Mouse (Mus musculus) lung, postnatal 0 days (tissue): ENCODE measurements around the gene Cnot2. TPM values are rescaled to one million over a fixed set of nuclear protein-coding genes. Genes with fewer than 3 reads are reported as not detected.

Experiments used
- ATAC-seq: fragments of 200-750 bp; cut with Nextera tagmentation; 2 replicates; pipeline ENCODE4 v1.8.0; 2017; ENCODE audit warnings: moderate library complexity
- DNase-seq: peaks from one replicate; pipeline ENCODE4 v3.0.0-alpha.2; 2016; ENCODE audit warnings: low spot score
- H3K27ac ChIP-seq: fragments of 300-500 bp; sonication (generic); 2 replicates; pipeline ENCODE4 v1.5.1; 2014; ENCODE audit warnings: antibody characterized with exemption, mild to moderate bottlenecking, low read length, mixed read lengths
- H3K27me3 ChIP-seq: fragments of 300-500 bp; sonication (generic); replicated peaks from 2 replicates; pipeline ENCODE4 v1.6.1; 2014; ENCODE audit warnings: low read length, mixed read lengths; ENCODE audit not compliant: insufficient read depth
- H3K36me3 ChIP-seq: fragments of 300-500 bp; sonication (generic); 2 replicates; pipeline ENCODE4 v1.6.1; 2014; ENCODE audit warnings: low read length, mixed read lengths; ENCODE audit not compliant: insufficient read depth
- H3K4me1 ChIP-seq: fragments of 300-500 bp; sonication (generic); 2 replicates; pipeline ENCODE4 v1.6.1; 2014; ENCODE audit warnings: antibody characterized with exemption, low read depth, low read length, mixed read lengths; ENCODE audit not compliant: insufficient read depth
- H3K4me2 ChIP-seq: fragments of 300-500 bp; sonication (generic); replicated peaks from 2 replicates; pipeline ENCODE4 v1.6.1; 2014; ENCODE audit warnings: low read depth, mild to moderate bottlenecking, low read length, moderate library complexity, mixed read lengths
- H3K4me3 ChIP-seq: fragments of 300-500 bp; sonication (generic); 2 replicates; pipeline ENCODE4 v1.5.1; 2014; ENCODE audit warnings: low read depth, low read length
- H3K9ac ChIP-seq: fragments of 300-500 bp; sonication (generic); replicated peaks from 2 replicates; pipeline ENCODE4 v1.6.1; 2014; ENCODE audit warnings: low read depth, mild to moderate bottlenecking
- H3K9me3 ChIP-seq: fragments of 300-500 bp; sonication (generic); 2 replicates; pipeline ENCODE4 v1.6.1; 2016; ENCODE audit warnings: low read length, mixed read lengths
- CTCF ChIP-seq: IDR thresholded peaks from 2 replicates; pipeline ENCODE4 v1.5.1; 2016; ENCODE audit warnings: antibody characterized with exemption, mild to moderate bottlenecking
- EP300 ChIP-seq: IDR thresholded peaks from 2 replicates; pipeline ENCODE4 v1.6.1; 2016; ENCODE audit warnings: antibody characterized with exemption, mild to moderate bottlenecking, control low read depth
- WGBS: fragments of 180-500 bp; shearing (Covaris S2); extraction: QIAGEN DNeasy Blood & Tissue Kit; methylation state at CpG from one replicate; pipeline ENCODE4 v1.1.7; 2014; 5-methylcytosine and 5-hydroxymethylcytosine counted together
- polyA plus RNA-seq: library from polyadenylated mRNA; unstranded; fragments of >200 nt; fragmentation: Nextera tagmentation; extraction: Ambion mirVana; gene quantifications from 2 replicates; pipeline ENCODE4 v1.2.1, GENCODE M21; 2015

Gene Cnot2
- polyA plus RNA-seq, 1 experiment from 2014 or later, result 47.3 TPM

DNA sequence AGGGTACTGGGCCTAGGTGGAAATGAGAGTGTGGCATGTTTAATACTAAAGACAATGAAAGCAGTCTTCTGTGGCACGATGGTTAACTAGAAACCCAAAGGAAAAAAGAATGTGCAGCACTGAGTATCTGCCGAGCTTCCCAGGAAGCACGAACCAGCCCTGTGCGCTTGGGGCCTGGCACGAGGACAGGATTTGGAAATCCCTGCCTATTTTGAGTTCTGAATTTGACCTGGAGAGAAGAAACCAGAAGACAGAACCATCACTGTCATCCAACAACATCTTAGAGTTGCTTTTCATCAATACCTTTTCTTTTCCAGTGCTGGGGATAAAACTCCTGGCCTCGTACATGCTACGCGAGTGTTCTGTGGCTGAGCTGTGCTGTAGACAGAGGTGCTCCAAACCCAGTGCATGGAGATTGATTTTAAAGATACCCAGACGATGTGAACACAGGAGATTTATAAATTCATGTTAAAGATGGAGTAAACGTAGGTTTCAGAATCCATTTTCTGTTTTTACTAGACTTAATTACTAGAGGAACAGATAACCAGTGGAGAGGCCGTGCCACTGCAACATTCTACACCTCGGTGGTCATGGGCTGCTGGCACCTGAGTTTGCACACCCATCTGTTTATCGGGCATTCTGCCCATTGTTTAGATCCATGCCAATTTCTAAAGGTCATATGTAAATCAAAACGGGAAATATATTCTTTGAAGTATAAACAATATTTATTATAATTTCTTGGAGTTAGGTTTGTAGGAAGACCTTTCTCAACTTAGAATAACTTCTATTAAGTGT, 17.9 kb upstream of the Cnot2 start:
- ATAC-seq, result no peak
- no peak overlapping the region for H3K27ac ChIP-seq

DNA sequence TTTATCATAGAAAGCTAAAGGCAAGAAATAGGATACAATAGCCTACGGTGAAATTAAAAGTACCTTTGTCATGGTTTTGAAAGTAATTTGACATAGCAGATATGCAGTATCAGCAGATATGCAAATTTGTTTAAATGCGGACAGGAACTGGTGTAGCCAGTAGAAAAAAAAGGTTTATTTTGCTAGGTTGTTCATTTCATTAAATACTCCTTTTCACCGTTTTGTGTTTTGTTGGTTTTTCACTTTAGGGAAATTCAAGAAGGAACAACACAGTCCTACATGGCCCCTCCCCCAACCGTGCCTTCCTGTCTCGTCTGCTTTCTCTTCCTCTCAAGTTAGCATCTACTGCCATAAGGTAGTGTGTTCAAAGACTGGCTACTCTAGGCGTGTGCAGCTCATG, 1.4 kb upstream of the Cnot2 start:
- Histone ChIP-seq H3K9me3 (no peaks in the 10 kb centered on the region), H3K4me3 (peak overlapping the region; percentile 96), H3K27ac (peak overlapping the region; percentile 99; the same call in 1 of the 2 replicates), H3K4me1 (no peaks in the 10 kb centered on the region; the same call in 1 of the 2 replicates), H3K36me3 (no peaks in the 10 kb centered on the region), H3K27me3 (no peaks in the 10 kb centered on the region), H3K4me2 (peak overlapping the region; percentile 80), H3K9ac (peak overlapping the region; percentile 89; the same call in 1 of the 2 replicates)
- DNase-seq, result peak; percentile 37
- WGBS, result 19% methylated on average over 6 of the region's 6 CpGs
- no peak for ATAC-seq
- TF ChIP-seq CTCF (no peak), EP300 (no peak)

More for the DNA sequence above, 17.9 kb upstream of the Cnot2 start:
- TF ChIP-seq EP300, result no peak
- no peak for TF ChIP-seq CTCF
- H3K9ac ChIP-seq, result no peak overlapping the region
- no peak overlapping the region for H3K4me3 ChIP-seq
- H3K27me3 ChIP-seq, result no peaks in the 10 kb centered on the region
- H3K36me3 ChIP-seq, result no peaks in the 10 kb centered on the region
- H3K4me1 ChIP-seq, result no peaks in the 10 kb centered on the region
- no peaks in the 10 kb centered on the region for H3K9me3 ChIP-seq
- 82% methylated on average over 14 of the region's 14 CpGs for WGBS
- no peak for DNase-seq
- H3K4me2 ChIP-seq, result no peak overlapping the region

DNA sequence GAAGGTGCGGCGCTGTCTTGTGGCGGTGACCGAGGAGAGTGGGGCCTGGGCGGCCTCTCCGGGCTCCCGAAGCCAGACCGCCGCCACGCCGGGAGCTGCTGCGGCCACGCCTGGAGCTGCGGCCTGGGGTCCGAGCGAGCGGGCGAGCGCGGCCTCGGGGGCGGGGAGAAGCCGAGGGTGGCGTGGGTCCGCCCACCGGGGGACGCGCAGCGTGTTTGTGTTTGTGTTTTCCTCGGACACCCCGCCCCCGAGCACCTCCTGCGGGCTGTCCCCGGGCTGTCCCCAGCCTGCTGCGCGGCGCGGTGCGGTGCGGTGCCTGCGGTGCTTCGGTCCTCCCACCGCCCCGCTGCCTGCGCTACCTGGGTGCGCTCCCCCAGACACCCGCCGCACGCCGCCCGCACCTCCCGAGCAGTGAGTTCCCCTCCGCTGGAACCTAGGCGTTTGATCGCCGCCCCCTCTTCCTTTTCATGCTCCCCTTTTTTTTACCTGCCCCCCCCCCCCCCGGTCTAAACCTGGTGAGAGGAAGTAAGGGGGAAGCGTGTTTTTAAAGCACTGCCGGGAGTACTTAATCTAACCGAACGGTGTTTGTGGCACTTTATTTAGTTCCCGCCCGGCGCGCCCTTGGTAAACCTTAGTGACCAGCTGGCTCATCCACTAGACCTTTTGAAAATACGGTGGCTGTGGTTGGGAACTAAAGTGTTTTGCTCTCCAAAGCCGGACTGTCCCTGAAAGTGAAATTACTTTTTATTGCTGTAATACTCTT, 589 bp upstream of the Cnot2 start:
- Histone ChIP-seq H3K4me1 (no peaks in the 10 kb centered on the region; the same call in 1 of the 2 replicates), H3K4me2 (peak overlapping the region; percentile 80), H3K9ac (peak overlapping the region; percentile 89), H3K36me3 (no peaks in the 10 kb centered on the region), H3K9me3 (no peaks in the 10 kb centered on the region), H3K27me3 (no peaks in the 10 kb centered on the region), H3K4me3 (peak overlapping the region; percentile 96), H3K27ac (peak overlapping the region; percentile 99)
- DNase-seq (peak; percentile 76), ATAC-seq (peak; percentile 78)
- TF ChIP-seq EP300, result no peak
- no peak for TF ChIP-seq CTCF
- under 1% methylated on average over 51 of the region's 67 CpGs for WGBS

DNA sequence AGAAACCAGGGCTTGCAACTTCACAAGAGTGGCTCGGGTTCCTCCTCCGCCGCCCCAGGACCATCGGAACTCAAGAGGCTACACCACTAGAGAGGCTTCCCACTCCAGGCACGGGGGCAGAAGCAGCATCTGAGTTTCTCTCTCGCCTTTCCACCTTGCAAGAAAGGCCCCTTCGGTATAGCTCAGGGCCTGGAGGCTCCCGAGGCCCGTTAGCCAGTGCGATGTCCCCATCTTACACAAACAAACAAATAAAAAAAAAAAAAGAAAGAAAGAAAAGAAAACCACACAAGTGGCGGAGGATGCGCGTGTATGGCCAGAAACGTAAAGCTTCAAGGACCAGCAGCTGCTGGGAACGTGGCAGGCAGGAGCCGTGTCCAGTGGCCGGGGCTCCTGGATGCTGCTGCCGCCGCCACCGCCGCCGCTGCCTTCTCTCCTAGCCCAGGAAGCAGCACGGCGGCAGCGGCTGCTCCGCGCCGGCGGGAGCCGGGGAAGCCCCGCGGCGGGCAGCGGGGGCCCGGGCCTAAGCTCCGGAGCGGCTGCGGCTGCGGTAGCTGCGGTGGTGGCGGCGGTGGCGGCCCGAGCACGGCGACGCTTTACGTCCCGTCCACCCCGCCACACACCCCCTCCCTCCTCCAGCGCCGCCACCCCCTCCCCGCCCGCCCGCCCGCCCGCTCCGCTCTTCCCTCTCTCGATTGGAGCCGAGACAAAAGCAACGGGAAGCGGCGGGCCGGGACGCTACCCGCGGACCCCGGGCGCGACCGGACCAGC, 536 bp downstream of the Cnot2 start:
- H3K9ac ChIP-seq, result peak overlapping the region; percentile 89
- no peaks in the 10 kb centered on the region for H3K36me3 ChIP-seq
- TF ChIP-seq CTCF (no peak), EP300 (no peak)
- ATAC-seq (peak; percentile 80), DNase-seq (peak; percentile 74)
- H3K4me1 ChIP-seq, result no peaks in the 10 kb centered on the region; the same call in 1 of the 2 replicates
- peak overlapping the region; percentile 96 for H3K4me3 ChIP-seq
- WGBS, result under 1% methylated on average over 40 of the region's 71 CpGs
- H3K27ac ChIP-seq, result peak overlapping the region; percentile 99
- peak overlapping the region; percentile 80 for H3K4me2 ChIP-seq
- no peaks in the 10 kb centered on the region for H3K27me3 ChIP-seq
- no peaks in the 10 kb centered on the region for H3K9me3 ChIP-seq

DNA sequence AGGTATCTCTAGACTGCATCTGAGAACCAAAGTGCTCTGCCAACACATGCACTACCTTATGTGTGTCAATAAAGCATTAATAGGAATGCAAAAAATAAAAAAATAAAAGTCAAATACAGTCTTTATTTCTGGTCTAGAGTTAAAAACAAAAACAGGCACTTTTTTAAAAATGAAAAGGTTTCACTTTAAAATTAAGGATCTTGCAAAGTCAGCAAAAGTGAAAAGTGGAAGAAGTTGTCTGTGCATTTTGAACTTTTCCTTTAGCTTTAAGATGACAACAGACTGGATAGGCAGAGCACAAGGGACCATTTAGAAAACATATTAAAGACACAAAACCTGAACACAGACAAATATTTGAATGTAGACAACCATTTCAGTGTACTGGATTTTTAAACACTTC, 1.8 kb downstream of the Cnot2 start:
- H3K9me3 ChIP-seq, result no peaks in the 10 kb centered on the region
- H3K27ac ChIP-seq, result no peak overlapping the region
- H3K4me2 ChIP-seq, result no peak overlapping the region; the same call in 1 of the 2 replicates
- H3K36me3 ChIP-seq, result no peaks in the 10 kb centered on the region
- H3K27me3 ChIP-seq, result no peaks in the 10 kb centered on the region
- H3K4me3 ChIP-seq, result no peak overlapping the region
- TF ChIP-seq CTCF (no peak), EP300 (no peak)
- no peak for ATAC-seq
- H3K4me1 ChIP-seq, result no peaks in the 10 kb centered on the region; the same call in 1 of the 2 replicates
- no peak overlapping the region for H3K9ac ChIP-seq
- DNase-seq, result no peak

DNA sequence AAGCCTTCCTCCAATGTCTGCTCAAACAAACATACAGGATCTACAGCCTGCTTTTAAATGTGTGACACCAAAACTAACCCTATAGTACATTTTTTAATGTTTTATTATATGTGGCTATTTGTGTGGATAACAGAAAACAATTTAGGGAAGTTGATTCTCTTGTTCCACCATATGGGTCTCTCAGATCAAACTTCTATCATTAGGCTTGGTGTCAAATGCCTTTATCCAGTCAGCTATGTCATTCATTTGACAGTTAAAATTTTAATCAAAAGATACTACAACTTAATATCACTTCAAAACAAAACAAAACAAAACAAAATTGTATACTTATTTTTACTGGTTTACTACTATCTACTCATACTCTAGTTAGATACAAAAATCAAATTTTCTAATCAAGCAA, 2.9 kb downstream of the Cnot2 start:
- no peak for TF ChIP-seq EP300
- TF ChIP-seq CTCF, result no peak
- no peak overlapping the region for H3K9ac ChIP-seq
- no peak overlapping the region for H3K4me2 ChIP-seq
- H3K27ac ChIP-seq, result no peak overlapping the region
- no peaks in the 10 kb centered on the region for H3K36me3 ChIP-seq
- H3K9me3 ChIP-seq, result no peaks in the 10 kb centered on the region
- H3K27me3 ChIP-seq, result no peaks in the 10 kb centered on the region
- H3K4me3 ChIP-seq, result no peak overlapping the region
- DNase-seq (no peak), ATAC-seq (no peak)
- no peaks in the 10 kb centered on the region; the same call in 1 of the 2 replicates for H3K4me1 ChIP-seq
